Mouse (Mus musculus) adrenal gland, postnatal 4 days (tissue): ENCODE data around the gene Kdm4b. TPM values are rescaled to one million over a fixed set of nuclear protein-coding genes. Genes with fewer than 3 reads are reported as not detected.
A peak's percentile ranks its signal among the peaks of the same experiment; 100 is the strongest.

ENCODE experiments used
- DNase-seq, 2 experiments: peaks; one replicate each; pipeline ENCODE4 v3.0.0; 2021 to 2022; ENCODE audit warnings: low spot score in 2 of 2, mixed read lengths in 2 of 2
- total RNA-seq, 2 experiments: library from RNA; stranded (reverse); gene quantifications; 2 replicates each; pipeline ENCODE4 v1.2.3; 2021

Kdm4b gene
- total RNA-seq, 2 experiments from 2014 or later: 50.1 to 54.1 TPM

GRCm38 (mm10) chr17:56380286-56380685 lies 54.4 kb downstream of the Kdm4b start:
- DNase-seq: no peak

- no peak for DNase-seq
Observed at GRCm38 (mm10) chr17:56381183-56381582, 55.3 kb downstream of the Kdm4b start.

- no peak for DNase-seq
Observed at GRCm38 (mm10) chr17:56382997-56383396, 57.1 kb downstream of the Kdm4b start.

- DNase-seq: no peak
Observed at GRCm38 (mm10) chr17:56384903-56385302, 59.0 kb downstream of the Kdm4b start.

- no peak for DNase-seq
Observed at GRCm38 (mm10) chr17:56387612-56388011, 61.8 kb downstream of the Kdm4b start.

- DNase-seq: no peak
Observed at GRCm38 (mm10) chr17:56393238-56393637, 67.4 kb downstream of the Kdm4b start.

GRCm38 (mm10) chr17:56393889-56394288 lies 68.0 kb downstream of the Kdm4b start:
- DNase-seq: no peak

GRCm38 (mm10) chr17:56396051-56396450 lies 70.2 kb downstream of the Kdm4b start:
- no peak for DNase-seq

GRCm38 (mm10) chr17:56400221-56400620 lies 74.4 kb downstream of the Kdm4b start:
- no peak for DNase-seq

GRCm38 (mm10) chr17:56401051-56401521 lies 75.2 kb downstream of the Kdm4b start:
- DNase-seq: no peak

GRCm38 (mm10) chr17:56405341-56405740 lies 79.5 kb downstream of the Kdm4b start:
- no peak for DNase-seq

- DNase-seq: no peak
Observed at GRCm38 (mm10) chr17:56405856-56406840, 80.3 kb downstream of the Kdm4b start.

- no peak for DNase-seq
Observed at GRCm38 (mm10) chr17:56406878-56407277, 81.0 kb downstream of the Kdm4b start.

- DNase-seq: no peak
Observed at GRCm38 (mm10) chr17:56407379-56407778, 81.5 kb downstream of the Kdm4b start.

- DNase-seq: no peak
Observed at GRCm38 (mm10) chr17:56408965-56409625, 83.2 kb downstream of the Kdm4b start.

GRCm38 (mm10) chr17:56409759-56410158 lies 83.9 kb downstream of the Kdm4b start:
- DNase-seq: no peak

- no peak for DNase-seq
Observed at GRCm38 (mm10) chr17:56411437-56411836, 85.6 kb downstream of the Kdm4b start.

- no peak for DNase-seq
Observed at GRCm38 (mm10) chr17:56413113-56413512, 87.3 kb downstream of the Kdm4b start.

GRCm38 (mm10) chr17:56414785-56415184 lies 88.9 kb downstream of the Kdm4b start:
- DNase-seq: no peak

GRCm38 (mm10) chr17:56418304-56418703 lies 92.4 kb downstream of the Kdm4b start:
- peak; percentile 33 to 65 for DNase-seq

- DNase-seq: no peak
Observed at GRCm38 (mm10) chr17:56420022-56420421, 94.2 kb downstream of the Kdm4b start.
